Mouse (Mus musculus) bone marrow macrophage, adult 2 months (primary cell): ENCODE measurements around the gene Pcdh9.

ENCODE experiments used
- CTCF ChIP-seq: IDR thresholded peaks from 2 replicates; pipeline ENCODE4 v1.5.1; 2012; ENCODE audit warnings: low read depth, mild to moderate bottlenecking, low read length, moderate library complexity
- POLR2A ChIP-seq: IDR thresholded peaks from 2 replicates; pipeline ENCODE4 v1.6.1; 2012; ENCODE audit warnings: mild to moderate bottlenecking, low read depth, low read length, borderline replicate concordance

- TF ChIP-seq CTCF (no peak), POLR2A (no peak)
Measured at GRCm38 (mm10) chr14:93627241-93627640, 263.2 kb downstream of the Pcdh9 start.
